8 mouse cellular contexts compared by ENCODE assay signal in the genomic region with DNA sequence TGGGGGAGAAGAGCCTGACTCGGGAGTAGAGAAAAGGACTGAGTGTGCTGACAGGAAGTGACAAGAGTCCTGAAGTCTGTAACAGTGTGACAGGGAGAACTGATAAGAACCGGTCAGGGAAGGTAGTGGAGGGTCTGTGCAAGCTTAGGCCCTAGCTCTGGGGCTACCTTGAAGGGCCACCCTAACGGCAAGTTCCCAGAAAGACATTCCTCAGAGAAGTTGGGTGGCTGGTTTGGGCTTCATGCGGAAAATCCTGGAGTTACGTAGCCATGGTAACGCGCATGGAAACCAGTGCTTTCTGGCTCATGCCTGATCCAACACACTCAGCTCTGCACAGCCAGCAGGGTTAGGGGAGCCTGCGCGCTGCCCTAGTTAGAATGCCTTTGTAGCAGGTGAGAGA. TPM values are rescaled to one million over a fixed set of nuclear protein-coding genes. Genes with fewer than 3 reads are reported as not detected.
DNase-seq lines count a peak whose midpoint lies in the region; ATAC-seq and TF ChIP-seq lines count a peak whose summit lies in the region.

A gene (plus strand): TSS at position 291 of the 400 bp plus-strand sequence.

- no peak within 1 kb of the TSS for H3K4me3 ChIP-seq in embryonic facial prominence, embryonic 15.5 days (replicated peaks)
- no peak within 1 kb of the TSS for H3K4me3 ChIP-seq in hindbrain, embryonic 12.5 days
- H3K4me3 ChIP-seq in lung, embryonic 16.5 days (ENCODE audit: low read length): no peak within 1 kb of the TSS
- H3K4me3 ChIP-seq in olfactory bulb, adult 2 months (ENCODE audit: insufficient read depth, low read depth, low read length): no peak within 1 kb of the TSS

- ATAC-seq in CD4-positive, CD25-positive, alpha-beta regulatory T cell, adult 4 months: no peak
- ATAC-seq in embryonic facial prominence, embryonic 15.5 days (ENCODE audit: insufficient number of reproducible peaks, low FRiP score, low TSS enrichment, low read depth): peak; percentile 80; the same call in 1 of the 2 replicates
- ATAC-seq in hindbrain, embryonic 12.5 days (ENCODE audit: low FRiP score): peak; percentile 69
- peak; percentile 81 for ATAC-seq in lung, embryonic 16.5 days (ENCODE audit: low read depth)

- H3K4me1 ChIP-seq in embryonic facial prominence, embryonic 15.5 days: peaks cover 38% of the 10 kb centered on the region
- peaks cover 7% of the 10 kb centered on the region for H3K4me1 ChIP-seq in hindbrain, embryonic 12.5 days
- peaks cover 19% of the 10 kb centered on the region for H3K4me1 ChIP-seq in lung, embryonic 16.5 days (replicated peaks; ENCODE audit: control insufficient read depth, insufficient read depth, low read length)
- H3K4me1 ChIP-seq in olfactory bulb, adult 2 months (ENCODE audit: control insufficient read depth, insufficient read depth, low read length): peaks cover 18% of the 10 kb centered on the region

- H3K9ac ChIP-seq in embryonic facial prominence, embryonic 15.5 days: no peak within 1 kb of the TSS
- no peak within 1 kb of the TSS for H3K9ac ChIP-seq in hindbrain, embryonic 12.5 days
- no peak within 1 kb of the TSS; the same call in 1 of the 2 replicates for H3K9ac ChIP-seq in lung, embryonic 16.5 days (ENCODE audit: low read length)

- 23% methylated on average over 9 of the region's 9 CpGs for WGBS in embryonic facial prominence, embryonic 15.5 days
- 45% methylated on average over 9 of the region's 9 CpGs for WGBS in hindbrain, embryonic 12.5 days
- WGBS in lung, embryonic 16.5 days: 24% methylated on average over 9 of the region's 9 CpGs
- WGBS in olfactory bulb, adult 2 months: 15% methylated on average over 9 of the region's 9 CpGs

- TF ChIP-seq POLR2A in olfactory bulb, adult 2 months (IDR thresholded peaks at IDR 0.05; ENCODE audit: insufficient read depth, low read depth, low read length): no peak

- H3K9me3 ChIP-seq in embryonic facial prominence, embryonic 15.5 days (replicated peaks): no peaks in the 10 kb centered on the region
- H3K9me3 ChIP-seq in hindbrain, embryonic 12.5 days (replicated peaks): no peaks in the 10 kb centered on the region
- H3K9me3 ChIP-seq in lung, embryonic 16.5 days (ENCODE audit: control insufficient read depth, low read length): no peaks in the 10 kb centered on the region

- peak; percentile 91 for DNase-seq in R1 (ENCODE audit: low read depth, low spot score)
- DNase-seq in layer of hippocampus, postnatal 10 days (ENCODE audit: low spot score in 2 of 2): peak; percentile 63 to 72
- no peak for DNase-seq in c-Kit-positive CD71-positive TER-119-positive erythroid progenitor cells, embryonic 14.5 days (ENCODE audit: low spot score)

- no peak for TF ChIP-seq CTCF in olfactory bulb, adult 2 months (IDR thresholded peaks at IDR 0.05; ENCODE audit: insufficient read depth, low read depth, low read length)

- H3K27ac ChIP-seq in embryonic facial prominence, embryonic 15.5 days (replicated peaks): peak within 1 kb of the TSS; percentile 84
- 0 out of 2 replicates have a peak within 1 kb of the TSS, but pooled peaks have one; percentile 12 for H3K27ac ChIP-seq in hindbrain, embryonic 12.5 days
- H3K27ac ChIP-seq in lung, embryonic 16.5 days (ENCODE audit: low read length): peak within 1 kb of the TSS; percentile 91
- H3K27ac ChIP-seq in olfactory bulb, adult 2 months (ENCODE audit: insufficient read depth, low read depth, low read length): peak within 1 kb of the TSS; percentile 32; the same call in 1 of the 2 replicates

- H3K4me2 ChIP-seq in embryonic facial prominence, embryonic 15.5 days (replicated peaks): peak within 1 kb of the TSS; percentile 30
- H3K4me2 ChIP-seq in hindbrain, embryonic 12.5 days (replicated peaks): 0 out of 2 replicates have a peak within 1 kb of the TSS, but pooled peaks have one; percentile 4
- peak within 1 kb of the TSS; percentile 35 for H3K4me2 ChIP-seq in lung, embryonic 16.5 days (ENCODE audit: low read depth, low read length)

- H3K27me3 ChIP-seq in embryonic facial prominence, embryonic 15.5 days: peaks cover under 1% of the 10 kb centered on the region; the same call in 1 of the 2 replicates
- no peaks in the 10 kb centered on the region; the same call in 1 of the 2 replicates for H3K27me3 ChIP-seq in hindbrain, embryonic 12.5 days
- no peaks in the 10 kb centered on the region for H3K27me3 ChIP-seq in lung, embryonic 16.5 days (ENCODE audit: control insufficient read depth, insufficient read depth, low read depth, low read length)

- no peaks in the 10 kb centered on the region for H3K36me3 ChIP-seq in embryonic facial prominence, embryonic 15.5 days
- H3K36me3 ChIP-seq in hindbrain, embryonic 12.5 days: no peaks in the 10 kb centered on the region
- no peaks in the 10 kb centered on the region for H3K36me3 ChIP-seq in lung, embryonic 16.5 days (ENCODE audit: control insufficient read depth, insufficient read depth, low read length)

RNA-seq across cellular contexts. Expression of the gene that starts here (rescaled TPM):
- 10 to 100 TPM; 12.5 to 13.6 TPM for polyA plus RNA-seq in CD4-positive, CD25-positive, alpha-beta regulatory T cell, adult 4 months (2017; shearing (Covaris generic))
- 199 and 236 TPM in 2 replicates for polyA plus RNA-seq in embryonic facial prominence, embryonic 15.5 days (2015; fragmentation: Nextera tagmentation; extraction: Ambion mirVana)
- polyA plus RNA-seq in hindbrain, embryonic 12.5 days (2016; fragmentation: Nextera tagmentation; extraction: Ambion mirVana): 1.5 and 2.0 TPM in 2 replicates
- 1 to 10 TPM; 1.7 to 1.9 TPM for total RNA-seq in layer of hippocampus, postnatal 10 days (2021)
- 67.9 and 98.7 TPM in 2 replicates for polyA plus RNA-seq in lung, embryonic 16.5 days (2015; fragmentation: Nextera tagmentation; extraction: Ambion mirVana)
- polyA plus RNA-seq in olfactory bulb, adult 2 months (2012; ENCODE audit: insufficient read depth, insufficient read length, low replicate concordance, missing spikeins): not detected in 2 replicates

Comparison
In these comparisons a context has a peak if more than half of its experiments do, and no peak if none do; other contexts are left out.
1. H3K27ac ChIP-seq: peak in every context shown above with its lines; median percentile 91 in lung, embryonic 16.5 days; 84 in embryonic facial prominence, embryonic 15.5 days; 32 in olfactory bulb, adult 2 months; 12 in hindbrain, embryonic 12.5 days.